Mouse (Mus musculus) testis, postnatal 10 days (tissue): ENCODE measurements around the gene Susd2.
A peak's percentile ranks its signal among the peaks of the same experiment; 100 is the strongest.

ENCODE experiments used
- DNase-seq: peaks from one replicate; pipeline ENCODE4 v3.0.0; 2021; ENCODE audit warnings: low spot score

Susd2 gene

GRCm38 (mm10) chr10:75643741-75644343 is at the start of gene Susd2:
Susd2 (minus strand) TSS chr10:75644008.
- DNase-seq, result peak; percentile 84

GRCm38 (mm10) chr10:75688598-75688997 is 44.8 kb upstream of the Susd2 start:
- no peak for DNase-seq

- no peak for DNase-seq
Observed at GRCm38 (mm10) chr10:75686724-75687123, 42.9 kb upstream of the Susd2 start.

- DNase-seq, result no peak
Observed at GRCm38 (mm10) chr10:75684035-75685004, 40.5 kb upstream of the Susd2 start.

DNA sequence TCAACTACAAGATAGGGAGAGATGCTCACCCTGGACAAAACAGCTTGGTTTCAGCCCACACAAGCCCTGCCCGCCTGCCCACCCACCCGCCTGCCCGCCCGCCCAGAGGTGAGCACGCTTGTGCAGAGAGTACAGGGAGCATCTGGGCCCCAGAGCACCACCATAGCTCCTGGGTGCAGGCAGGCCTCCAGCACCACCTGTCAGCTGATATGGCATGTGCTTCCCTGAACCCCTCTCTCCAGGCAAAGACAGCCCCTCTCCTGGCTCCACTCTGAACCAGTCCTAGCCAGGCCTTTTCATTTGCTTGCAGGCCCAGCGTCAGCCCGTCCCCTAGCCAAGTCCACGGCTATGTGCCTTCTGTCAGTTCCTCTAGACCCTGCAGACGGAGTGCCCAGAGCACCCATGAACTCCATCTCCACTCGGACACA is 36.8 kb upstream of the Susd2 start:
- DNase-seq, result no peak

DNA sequence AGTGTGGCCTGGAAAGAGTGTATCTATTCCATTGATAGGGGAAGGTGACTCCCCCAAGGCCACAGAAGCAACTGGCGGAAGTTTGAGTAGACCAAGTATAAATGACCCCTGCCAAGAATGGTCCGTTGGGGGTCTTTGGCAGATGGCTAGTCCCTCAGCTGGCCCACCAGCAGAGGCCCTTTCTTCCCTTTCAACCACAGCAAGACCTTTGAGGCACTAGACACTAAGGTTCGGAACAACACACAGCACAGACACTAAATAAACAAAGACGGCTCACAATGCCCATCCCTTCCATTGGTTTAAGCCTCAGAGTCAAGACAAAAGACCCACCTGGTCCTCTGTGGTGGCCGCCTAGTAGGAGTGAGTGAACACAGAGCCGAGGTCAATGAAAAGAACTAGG is 35.4 kb upstream of the Susd2 start:
- no peak for DNase-seq

DNA sequence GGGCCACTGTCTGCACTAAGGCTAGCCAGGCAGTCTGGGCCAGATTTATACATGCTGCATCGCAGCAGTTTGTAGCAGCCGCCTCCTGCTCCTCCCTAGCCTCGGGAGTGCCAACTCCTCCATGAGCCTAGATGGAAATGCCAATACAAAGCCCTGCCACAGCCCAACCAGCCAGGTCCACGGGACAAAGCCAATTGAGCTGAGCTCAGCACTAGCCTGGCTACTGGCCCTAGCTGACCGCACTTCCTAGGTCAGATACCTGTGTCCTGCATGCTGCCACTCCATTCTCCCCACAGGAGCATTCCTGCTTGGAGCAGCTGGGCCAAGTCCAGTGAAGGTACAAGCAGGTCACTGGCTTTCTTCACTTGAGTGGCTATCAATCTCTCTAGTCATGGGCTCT is 34.2 kb upstream of the Susd2 start:
- DNase-seq, result no peak

DNA sequence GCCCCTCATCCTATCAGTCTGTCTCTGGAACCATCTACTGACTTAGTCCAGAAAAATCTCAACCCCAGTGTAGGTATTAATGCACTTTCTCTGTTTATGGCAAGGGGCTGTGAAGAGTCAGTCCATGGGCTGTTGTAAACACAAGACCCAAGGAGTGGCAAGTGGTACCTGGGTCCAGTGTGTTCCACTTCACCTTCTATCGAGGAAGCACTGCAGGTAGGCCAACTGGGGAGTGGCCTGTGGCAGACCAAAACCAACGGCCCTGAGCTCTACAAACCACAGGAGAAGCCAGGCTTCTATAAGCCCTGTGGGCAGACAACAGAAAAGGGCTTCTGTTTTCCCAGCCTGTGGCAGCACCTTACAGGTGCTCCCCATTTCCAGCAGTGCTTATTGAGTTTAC is 33.8 kb upstream of the Susd2 start:
- DNase-seq, result no peak

- no peak for DNase-seq
Observed at GRCm38 (mm10) chr10:75676819-75677565, 33.2 kb upstream of the Susd2 start.

DNA sequence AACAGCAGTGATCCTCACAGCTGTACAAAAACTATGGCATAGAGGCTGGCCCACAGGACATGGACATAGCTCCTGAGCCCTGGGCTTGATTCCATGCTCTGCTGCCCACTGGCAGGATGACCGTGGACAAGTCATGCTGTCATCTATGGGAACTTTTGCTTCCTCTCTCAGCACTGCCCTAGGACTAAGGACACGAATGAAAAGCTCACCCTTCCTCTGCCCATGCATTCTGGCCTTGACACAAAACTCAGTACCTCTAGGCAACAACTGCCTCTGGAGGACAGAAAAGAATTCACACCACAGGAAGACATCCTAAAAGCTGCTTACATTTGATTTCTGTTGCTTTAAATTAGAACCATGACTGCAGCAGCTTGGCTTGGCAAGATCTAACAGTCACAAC is 32.5 kb upstream of the Susd2 start:
- no peak for DNase-seq

DNA sequence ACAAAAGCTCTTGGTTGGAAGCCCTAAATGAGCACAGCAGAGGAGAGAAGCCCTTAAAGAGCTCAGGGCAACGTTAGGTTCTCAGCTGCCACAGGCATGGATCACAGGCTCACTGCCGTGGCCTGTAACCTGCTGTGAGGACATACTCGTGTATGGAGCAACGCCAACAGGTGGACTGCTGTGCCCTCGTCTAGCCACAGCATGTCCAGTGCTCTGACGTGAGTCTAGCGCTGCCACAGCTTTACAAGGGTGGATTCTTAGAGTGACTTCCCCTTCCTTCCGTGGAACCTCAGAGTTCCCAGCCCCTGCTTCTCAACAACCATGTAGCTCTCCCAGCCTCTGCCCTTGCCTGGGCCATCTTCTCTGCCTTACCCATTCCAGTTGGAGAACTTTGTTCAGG is 31.8 kb upstream of the Susd2 start:
- no peak for DNase-seq

DNA sequence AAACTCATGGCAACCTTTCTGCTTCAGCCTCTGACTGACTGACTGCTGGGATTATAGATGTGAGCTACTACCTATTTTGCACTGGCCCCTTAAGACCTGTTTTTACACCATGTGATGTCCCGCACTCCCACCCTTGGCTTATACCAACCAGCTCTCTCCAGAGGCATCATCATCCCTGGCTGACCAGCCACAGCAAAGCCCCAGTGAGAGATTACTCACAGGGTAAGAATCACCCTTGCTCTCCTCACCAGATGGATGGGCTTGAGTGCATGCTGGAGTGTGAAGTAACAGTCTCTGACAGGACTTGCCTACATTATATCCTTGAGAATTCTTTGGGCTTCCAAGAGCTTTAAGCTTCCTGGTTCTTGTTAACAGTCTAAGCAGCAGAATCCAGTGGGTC is 26.1 kb upstream of the Susd2 start:
- no peak for DNase-seq

GRCm38 (mm10) chr10:75667911-75668270 is 24.1 kb upstream of the Susd2 start:
- peak; percentile 89 for DNase-seq

DNA sequence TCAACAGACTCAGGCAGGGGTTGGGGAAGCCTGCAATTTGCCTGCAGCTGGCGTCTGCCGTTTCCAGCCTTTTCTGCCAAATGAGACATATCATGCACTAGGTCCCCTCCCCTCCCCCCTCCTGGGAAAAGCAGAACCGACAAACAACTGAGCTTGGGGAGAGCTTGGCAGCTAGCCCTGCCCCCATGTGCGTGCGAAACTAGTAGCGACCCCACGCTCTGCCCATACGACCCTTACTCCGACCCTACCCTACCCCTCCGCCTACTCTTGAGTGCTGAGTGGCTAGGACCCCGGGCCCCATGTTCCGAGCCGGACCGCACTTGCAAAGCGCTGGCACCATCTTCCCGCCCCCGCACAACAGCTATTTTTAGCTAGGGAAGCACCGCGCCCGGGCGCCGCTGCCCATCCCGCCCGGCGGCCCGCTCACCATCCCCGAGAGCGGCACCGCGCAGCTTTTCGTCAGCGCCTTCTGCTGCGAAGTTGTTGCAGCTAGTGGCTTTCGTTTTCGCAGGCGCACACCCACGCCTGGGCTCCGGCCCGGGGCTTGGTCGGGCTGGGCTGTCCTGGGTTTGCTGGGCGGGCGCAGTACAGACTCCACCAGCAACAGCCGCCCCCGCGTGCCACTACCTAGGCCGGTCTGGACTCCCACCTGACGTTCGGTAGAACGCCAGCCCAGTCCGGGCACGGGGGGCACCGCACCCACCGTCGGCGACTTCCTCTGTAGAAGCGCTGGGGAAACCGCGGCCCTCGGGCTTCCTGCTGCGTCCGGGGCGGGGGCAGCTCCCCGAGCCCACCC is 23.5 kb upstream of the Susd2 start:
- DNase-seq, result peak; percentile 82

- DNase-seq, result no peak
Observed at GRCm38 (mm10) chr10:75666451-75667030, 22.7 kb upstream of the Susd2 start.

GRCm38 (mm10) chr10:75664673-75665270 is 21.0 kb upstream of the Susd2 start:
- no peak for DNase-seq

GRCm38 (mm10) chr10:75662575-75662974 is 18.8 kb upstream of the Susd2 start:
- no peak for DNase-seq

DNA sequence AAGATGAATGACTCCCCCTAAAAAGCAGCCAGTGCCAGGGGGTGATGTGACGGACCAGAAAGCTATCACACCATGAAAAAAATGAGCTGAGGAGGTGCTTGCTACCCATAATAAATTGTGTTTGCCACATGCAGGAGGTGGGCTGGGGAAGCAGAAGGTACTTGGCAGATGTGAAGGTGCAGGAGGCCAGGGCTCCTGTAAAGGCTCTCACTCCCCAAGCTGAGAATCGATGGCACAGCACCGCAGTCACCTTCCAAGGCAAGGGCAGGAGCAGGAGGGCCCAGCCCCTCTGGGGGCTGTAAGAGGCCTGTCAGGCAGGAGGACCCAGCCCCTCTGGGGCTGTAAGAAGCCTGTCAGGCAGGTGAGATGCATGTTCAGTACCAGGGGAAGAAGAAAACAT is 18.1 kb upstream of the Susd2 start:
- DNase-seq, result no peak

DNA sequence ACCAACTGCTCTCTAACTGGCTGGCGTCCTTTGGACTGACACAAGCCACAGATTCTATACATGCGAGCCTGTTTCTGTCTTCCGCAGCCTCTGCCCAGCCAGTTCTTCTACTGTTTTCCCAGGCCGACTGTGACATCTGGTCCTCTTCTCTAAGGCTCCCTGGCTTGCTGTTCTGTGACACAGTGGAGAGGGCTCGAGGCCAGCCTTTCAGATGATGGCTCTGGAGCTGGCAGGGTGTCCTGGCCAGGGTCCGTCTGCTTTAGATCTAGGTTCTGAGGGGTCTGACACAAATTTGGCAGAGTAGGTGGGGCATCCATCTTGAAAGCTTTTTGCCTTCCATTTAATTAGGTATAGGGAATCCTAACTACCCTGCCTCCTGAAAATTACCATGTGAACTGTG is 17.6 kb upstream of the Susd2 start:
- DNase-seq, result no peak

GRCm38 (mm10) chr10:75657772-75658171 is 14.0 kb upstream of the Susd2 start:
- DNase-seq, result no peak

GRCm38 (mm10) chr10:75657165-75657564 is 13.4 kb upstream of the Susd2 start:
- no peak for DNase-seq
